In the genomic region with DNA sequence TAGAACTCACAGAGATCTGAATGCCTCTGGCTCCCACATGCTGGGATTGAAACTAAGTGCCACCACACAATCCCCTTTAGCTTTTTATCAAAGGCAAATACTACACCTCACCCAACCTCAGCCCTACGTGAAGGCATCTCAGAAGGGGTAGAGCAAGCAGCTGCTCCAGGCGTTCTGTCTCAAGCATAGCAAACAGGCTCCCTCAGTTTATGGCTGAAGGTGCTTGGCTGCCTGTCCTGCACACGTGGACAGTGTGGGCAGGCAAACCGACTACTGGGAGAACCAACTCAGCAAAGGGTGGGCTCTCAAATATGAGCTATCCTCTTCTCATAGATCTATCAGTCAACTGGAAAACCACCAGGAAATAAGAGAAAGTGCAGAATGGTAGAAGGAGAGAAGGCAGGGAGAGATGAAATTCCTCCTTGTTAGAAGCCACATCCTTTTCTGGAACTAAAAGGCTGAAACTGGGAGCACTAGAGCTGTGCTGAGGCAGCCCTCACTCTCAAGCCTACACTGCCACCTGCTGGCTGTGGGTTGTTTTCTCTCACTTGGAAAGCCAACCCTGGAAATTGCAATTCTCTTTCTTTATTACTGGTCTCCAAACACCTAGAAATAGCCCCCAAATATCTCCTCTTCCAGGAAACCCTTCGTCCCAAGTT, we compare ENCODE assay signal across 9 mouse cellular contexts. TPM values are rescaled to one million over a fixed set of nuclear protein-coding genes. Genes with fewer than 3 reads are reported as not detected.
DNase-seq lines count a peak whose midpoint lies in the region; ATAC-seq and TF ChIP-seq lines count a peak whose summit lies in the region.
"Had no signal": no experiment of that assay in that cellular context is flagged by ENCODE, and none has a peak within 500 bp of the region (broad histone marks: within the 10 kb centered on the region; RNA-seq: fewer than 3 reads in every experiment).

No protein-coding gene starts in this region.

- no peak overlapping the region for H3K9ac ChIP-seq in heart, embryonic 12.5 days
- no peak overlapping the region for H3K9ac ChIP-seq in liver, embryonic 14.5 days (replicated peaks)
- no peak overlapping the region for H3K9ac ChIP-seq in neural tube, embryonic 15.5 days (replicated peaks)
- H3K9ac ChIP-seq: heart, embryonic 13.5 days had no signal

- H3K36me3 ChIP-seq in E14TG2a.4 (ENCODE audit: insufficient read depth, low read length): peaks cover 84% of the 10 kb centered on the region
- H3K36me3 ChIP-seq in heart, embryonic 12.5 days: peaks cover 75% of the 10 kb centered on the region
- no peaks in the 10 kb centered on the region; the same call in 1 of the 2 replicates for H3K36me3 ChIP-seq in liver, embryonic 14.5 days (replicated peaks; ENCODE audit: control insufficient read depth, insufficient read depth, low read depth)
- H3K36me3 ChIP-seq in neural tube, embryonic 15.5 days: no peaks in the 10 kb centered on the region

- H3K4me2 ChIP-seq in heart, embryonic 12.5 days: no peak overlapping the region
- H3K4me2 ChIP-seq in liver, embryonic 14.5 days (ENCODE audit: low read depth): no peak overlapping the region
- no peak overlapping the region for H3K4me2 ChIP-seq in neural tube, embryonic 15.5 days
- H3K4me2 ChIP-seq: heart, embryonic 13.5 days had no signal

- no peak for TF ChIP-seq EP300 in liver, embryonic 14.5 days (IDR thresholded peaks at IDR 0.05; ENCODE audit: low read depth)

- H3K4me1 ChIP-seq in E14TG2a.4 (replicated peaks; ENCODE audit: low read depth, low read length): peaks cover 5% of the 10 kb centered on the region; the same call in 1 of the 2 replicates
- H3K4me1 ChIP-seq in heart, embryonic 12.5 days (replicated peaks): no peaks in the 10 kb centered on the region
- H3K4me1 ChIP-seq in liver, embryonic 14.5 days (replicated peaks; ENCODE audit: control insufficient read depth in 2 of 2, insufficient read depth in 2 of 2, low read length in 1 of 2): no peaks in the 10 kb centered on the region
- no peaks in the 10 kb centered on the region for H3K4me1 ChIP-seq in neural tube, embryonic 15.5 days
- H3K4me1 ChIP-seq: heart, embryonic 13.5 days had no signal

- peak; percentile 34 for ATAC-seq in heart, embryonic 12.5 days (ENCODE audit: insufficient number of reproducible peaks, low FRiP score)
- no peak for ATAC-seq in liver, embryonic 14.5 days (ENCODE audit: insufficient read depth)
- ATAC-seq in neural tube, embryonic 15.5 days (ENCODE audit: low FRiP score): peak; percentile 88

- H3K9me3 ChIP-seq in E14TG2a.4 (ENCODE audit: low read length): peaks cover 16% of the 10 kb centered on the region
- H3K9me3 ChIP-seq in heart, embryonic 12.5 days (replicated peaks): no peaks in the 10 kb centered on the region
- H3K9me3 ChIP-seq in liver, embryonic 14.5 days (ENCODE audit: control insufficient read depth, low read length): no peaks in the 10 kb centered on the region
- H3K9me3 ChIP-seq in neural tube, embryonic 15.5 days (replicated peaks): no peaks in the 10 kb centered on the region
- H3K9me3 ChIP-seq: heart, embryonic 13.5 days had no signal

- peak; percentile 24 for DNase-seq in adrenal gland, adult 8-10 months
- DNase-seq in embryo, embryonic 11 days: peak; percentile 80
- DNase-seq in kidney, postnatal 14 days: peak; percentile 63
- DNase-seq in liver, embryonic 14.5 days (ENCODE audit: low read depth in 3 of 3, low spot score in 3 of 3): peak in 1 of 3 experiments; percentile 28
- DNase-seq in thymus, postnatal 4 days: peak; percentile 84

- WGBS in heart, embryonic 12.5 days: 67% methylated on average over 5 of the region's 5 CpGs
- WGBS in liver, embryonic 14.5 days (ENCODE audit: insufficient replicate concordance): 54% methylated on average over 5 of the region's 5 CpGs
- 70% methylated on average over 5 of the region's 5 CpGs for WGBS in neural tube, embryonic 15.5 days

- H3K27me3 ChIP-seq in E14TG2a.4 (ENCODE audit: insufficient read depth, low read length): no peaks in the 10 kb centered on the region
- H3K27me3 ChIP-seq in heart, embryonic 12.5 days (replicated peaks): no peaks in the 10 kb centered on the region
- H3K27me3 ChIP-seq in liver, embryonic 14.5 days (ENCODE audit: control insufficient read depth, insufficient read depth, low read length): no peaks in the 10 kb centered on the region
- no peaks in the 10 kb centered on the region for H3K27me3 ChIP-seq in neural tube, embryonic 15.5 days (replicated peaks)
- H3K27me3 ChIP-seq: heart, embryonic 13.5 days had no signal

- no peak overlapping the region for H3K4me3 ChIP-seq in E14TG2a.4 (replicated peaks; ENCODE audit: low read length)
- H3K4me3 ChIP-seq in heart, embryonic 12.5 days: no peak overlapping the region
- H3K4me3 ChIP-seq in liver, embryonic 14.5 days (ENCODE audit: insufficient read depth in 1 of 2, low read depth in 2 of 2, low read length in 2 of 2): no peak overlapping the region
- H3K4me3 ChIP-seq in neural tube, embryonic 15.5 days (replicated peaks): no peak overlapping the region
- H3K4me3 ChIP-seq: heart, embryonic 13.5 days had no signal

- H3K27ac ChIP-seq in heart, embryonic 12.5 days (ENCODE audit: poor library complexity, severe bottlenecking): no peak overlapping the region
- H3K27ac ChIP-seq in liver, embryonic 14.5 days: no peak overlapping the region
- H3K27ac ChIP-seq in neural tube, embryonic 15.5 days (replicated peaks): no peak overlapping the region
- H3K27ac ChIP-seq: heart, embryonic 13.5 days had no signal

- TF ChIP-seq CTCF in E14TG2a.4 (conservative IDR thresholded peaks at IDR 0.05; ENCODE audit: low read length): peak; percentile 65
- TF ChIP-seq CTCF in liver, embryonic 14.5 days (IDR thresholded peaks at IDR 0.05; ENCODE audit: low read depth): peak; percentile 78

RNA-seq across cellular contexts. Expression of a gene that starts 38.1 kb away (rescaled TPM):
- total RNA-seq in adrenal gland, adult 8-10 months (2022): under 1 TPM; 0.18 to 0.94 (median 0.36) TPM
- not detected in 2 replicates for polyA plus RNA-seq in heart, embryonic 12.5 days (2016; fragmentation: Nextera tagmentation; extraction: Ambion mirVana)
- 2.7 and 3.6 TPM in 2 replicates for polyA plus RNA-seq in liver, embryonic 14.5 days (2012; rRNA removed)
- 9.6 and 12.1 TPM in 2 replicates for polyA plus RNA-seq in liver, embryonic 14.5 days (2014; fragmentation: Nextera tagmentation; extraction: Ambion mirVana)
- polyA plus RNA-seq in neural tube, embryonic 15.5 days (2015; fragmentation: Nextera tagmentation; extraction: Ambion mirVana): not detected in 2 replicates
- polyA plus RNA-seq: heart, embryonic 13.5 days had no signal

RNA-seq across cellular contexts. Expression of a gene that starts 46.4 kb away (rescaled TPM):
- 10 to 100 TPM in 3 of 4 experiments, 1 to 10 TPM in 1; 9.4 to 17.0 (median 12.6) TPM for total RNA-seq in adrenal gland, adult 8-10 months (2022)
- 311 and 316 TPM in 2 replicates for polyA plus RNA-seq in heart, embryonic 12.5 days (2016; fragmentation: Nextera tagmentation; extraction: Ambion mirVana)
- 14.2 and 31.4 TPM in 2 replicates for polyA plus RNA-seq in liver, embryonic 14.5 days (2012; rRNA removed)
- polyA plus RNA-seq in liver, embryonic 14.5 days (2014; fragmentation: Nextera tagmentation; extraction: Ambion mirVana): 70.7 and 73.9 TPM in 2 replicates
- 12.8 and 117 TPM in 2 replicates for polyA plus RNA-seq in neural tube, embryonic 15.5 days (2015; fragmentation: Nextera tagmentation; extraction: Ambion mirVana)
